Mouse (Mus musculus): ENCODE measurements around the gene Asic2.

DNA sequence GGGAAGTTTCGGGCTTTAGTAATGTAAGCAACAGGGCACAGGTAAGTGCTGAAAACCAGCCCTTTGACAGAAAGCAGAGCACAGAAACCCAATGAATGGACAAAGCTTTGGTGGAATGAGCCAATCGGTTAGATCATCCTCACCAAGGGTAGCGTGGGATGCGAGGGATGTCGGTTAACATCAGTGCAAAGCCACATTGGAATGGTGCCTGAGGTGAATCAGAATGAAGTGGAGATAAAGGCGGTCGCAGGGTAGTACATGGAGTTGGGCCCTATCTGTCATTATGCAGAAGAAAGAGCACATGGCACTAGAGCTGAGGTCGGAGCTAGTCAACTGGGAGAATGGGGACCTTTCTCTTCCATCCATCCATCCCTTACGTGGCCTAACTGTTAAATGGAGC, 383.8 kb downstream of the Asic2 start:
- TF ChIP-seq CTCF (IDR thresholded peaks at IDR 0.05; ENCODE audit: low read depth): no peak
- TF ChIP-seq EP300 (optimal IDR thresholded peaks at IDR 0.05): no peak

All from stomach, postnatal 0 days (tissue).